Mouse (Mus musculus) fibroblast of lung, adult 2 months (primary cell): Measurements from ENCODE around the gene Gm20388.

ENCODE experiments used
- DNase-seq: peaks from one replicate; pipeline ENCODE4 v3.0.0-alpha.2; 2011; ENCODE audit warnings: low read depth

The Gm20388 gene

GRCm38 (mm10) chr8:121919158-121919557 lies 2008.5 kb downstream of the Gm20388 start:
- no peak for DNase-seq

- DNase-seq = no peak
Observed at GRCm38 (mm10) chr8:121919731-121920130, 2009.1 kb downstream of the Gm20388 start.

GRCm38 (mm10) chr8:121921582-121921981 lies 2010.9 kb downstream of the Gm20388 start:
- DNase-seq = no peak

- peak; percentile 61 for DNase-seq
Observed at GRCm38 (mm10) chr8:121922101-121922500, 2011.5 kb downstream of the Gm20388 start.

- no peak for DNase-seq
Observed at GRCm38 (mm10) chr8:121924681-121925080, 2014.0 kb downstream of the Gm20388 start.

GRCm38 (mm10) chr8:121925624-121926023 lies 2015.0 kb downstream of the Gm20388 start:
- no peak for DNase-seq

GRCm38 (mm10) chr8:121926266-121926665 lies 2015.6 kb downstream of the Gm20388 start:
- DNase-seq = no peak

GRCm38 (mm10) chr8:121927316-121927715 lies 2016.7 kb downstream of the Gm20388 start:
- DNase-seq = no peak

GRCm38 (mm10) chr8:121930047-121930446 lies 2019.4 kb downstream of the Gm20388 start:
- DNase-seq = no peak

GRCm38 (mm10) chr8:121931571-121931970 lies 2020.9 kb downstream of the Gm20388 start:
- no peak for DNase-seq

- DNase-seq = peak; percentile 67
Observed at GRCm38 (mm10) chr8:121932026-121932667, 2021.5 kb downstream of the Gm20388 start.

- no peak for DNase-seq
Observed at GRCm38 (mm10) chr8:121932668-121933520, 2022.3 kb downstream of the Gm20388 start.

- DNase-seq = no peak
Observed at GRCm38 (mm10) chr8:121934506-121934905, 2023.9 kb downstream of the Gm20388 start.

GRCm38 (mm10) chr8:121934923-121935322 lies 2024.3 kb downstream of the Gm20388 start:
- DNase-seq = no peak

- DNase-seq = no peak
Observed at GRCm38 (mm10) chr8:121935341-121936294, 2025.0 kb downstream of the Gm20388 start.

- no peak for DNase-seq
Observed at GRCm38 (mm10) chr8:121936391-121936790, 2025.8 kb downstream of the Gm20388 start.

- DNase-seq = no peak
Observed at GRCm38 (mm10) chr8:121938732-121939131, 2028.1 kb downstream of the Gm20388 start.

- DNase-seq = no peak
Observed at GRCm38 (mm10) chr8:121943057-121943540, 2032.5 kb downstream of the Gm20388 start.

- no peak for DNase-seq
Observed at GRCm38 (mm10) chr8:121943716-121944115, 2033.1 kb downstream of the Gm20388 start.

- no peak for DNase-seq
Observed at GRCm38 (mm10) chr8:121944831-121945230, 2034.2 kb downstream of the Gm20388 start, which contains the start of gene Car5a. Gene Car5a (minus strand): TSS chr8:121944904.

GRCm38 (mm10) chr8:121946351-121946750 lies 2035.7 kb downstream of the Gm20388 start:
- no peak for DNase-seq
